Comparison of ENCODE assay signal across 9 mouse cellular contexts in the genomic region with DNA sequence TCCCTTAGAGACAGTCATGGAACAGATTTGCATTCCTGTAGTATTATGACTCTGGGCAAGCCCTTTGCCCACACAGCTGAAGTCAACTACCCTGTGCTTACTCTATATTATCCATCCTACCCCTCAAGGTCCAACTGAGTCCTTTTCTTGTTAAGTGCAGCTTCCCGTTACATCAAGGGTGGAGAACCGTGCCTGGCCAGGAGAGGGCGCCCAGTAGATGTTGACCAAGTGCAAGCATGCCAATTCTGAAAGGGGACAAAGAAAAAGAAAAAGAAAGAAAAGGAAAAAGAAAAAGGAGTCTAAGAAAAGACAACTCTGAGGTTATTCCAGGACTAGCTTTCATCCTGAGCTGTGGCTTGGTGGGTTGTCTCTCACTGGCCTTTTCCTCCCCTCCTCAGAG.
DNase-seq lines count a peak whose midpoint lies in the region; ATAC-seq lines count a peak whose summit lies in the region.
"Had no signal": no experiment of that assay in that cellular context is flagged by ENCODE, and none has a peak within 500 bp of the region (broad histone marks: within the 10 kb centered on the region; RNA-seq: fewer than 3 reads in every experiment).

No protein-coding gene starts in this region.

- intact Hi-C loops in gastrocnemius, postnatal 36 days (cut with DNase I): loop anchor here (5.0 to 10.0 kb wide), 2 partner anchors 52 to 145 kb away; no protein-coding TSS in a partner anchor

- no peak for ATAC-seq in heart, embryonic 11.5 days (replicated peaks; ENCODE audit: insufficient number of reproducible peaks, low FRiP score, low TSS enrichment)
- ATAC-seq in megakaryocyte, adult 5-6 weeks (ENCODE audit: poor library complexity, severe bottlenecking): peak; percentile 61

- peak; percentile 53 to 86 for DNase-seq in heart, adult 18-20 months
- DNase-seq in R1 (ENCODE audit: low read depth, low spot score): peak; percentile 66
- DNase-seq in cerebellum, postnatal 36 days: peak; percentile 79
- DNase-seq in gastrocnemius, postnatal 36 days: peak; percentile 66 to 68
- DNase-seq in layer of hippocampus, postnatal 14 days (ENCODE audit: low spot score in 2 of 2): peak; percentile 71 to 74
- peak; percentile 72 to 88 for DNase-seq in spleen, postnatal 4 days (ENCODE audit: low spot score in 2 of 2)

- H3K4me3 ChIP-seq in heart, embryonic 11.5 days (ENCODE audit: low read depth, low read length): no peak overlapping the region
- H3K4me3 ChIP-seq: limb, embryonic 15.5 days had no signal

- no peak overlapping the region for H3K9ac ChIP-seq in heart, embryonic 11.5 days (ENCODE audit: low read depth, low read length)
- H3K9ac ChIP-seq: limb, embryonic 15.5 days had no signal

- H3K36me3 ChIP-seq in heart, embryonic 11.5 days (ENCODE audit: control insufficient read depth, insufficient read depth, low read length): no peaks in the 10 kb centered on the region

- WGBS in heart, embryonic 11.5 days (ENCODE audit: insufficient replicate concordance): 30% methylated on average over 3 of the region's 3 CpGs

- no peaks in the 10 kb centered on the region for H3K9me3 ChIP-seq in heart, embryonic 11.5 days (replicated peaks; ENCODE audit: control insufficient read depth, low read length)
- H3K9me3 ChIP-seq: limb, embryonic 15.5 days had no signal

- H3K4me1 ChIP-seq in heart, embryonic 11.5 days (ENCODE audit: control insufficient read depth, insufficient read depth, low read length): peaks cover 19% of the 10 kb centered on the region

- H3K4me2 ChIP-seq in heart, embryonic 11.5 days: no peak overlapping the region
- H3K4me2 ChIP-seq: limb, embryonic 15.5 days had no signal

- H3K27me3 ChIP-seq in heart, embryonic 11.5 days (ENCODE audit: control insufficient read depth, insufficient read depth, low read length): no peaks in the 10 kb centered on the region
- H3K27me3 ChIP-seq: limb, embryonic 15.5 days had no signal

- no peak overlapping the region for H3K27ac ChIP-seq in heart, embryonic 11.5 days (ENCODE audit: low read depth, low read length)
- H3K27ac ChIP-seq: limb, embryonic 15.5 days had no signal
